In genomic region chr1:168312710-168313447, GRCm38 (mm10) we compare ENCODE assay signal across 15 mouse cellular contexts.
DNase-seq lines count a peak whose midpoint lies in the region; ATAC-seq and TF ChIP-seq lines count a peak whose summit lies in the region.
"Had no signal": no experiment of that assay in that cellular context is flagged by ENCODE, and none has a peak within 500 bp of the region (broad histone marks: within the 10 kb centered on the region; RNA-seq: fewer than 3 reads in every experiment).

No protein-coding gene starts in this region.

- no peak for TF ChIP-seq CTCF in stomach, postnatal 0 days (IDR thresholded peaks at IDR 0.05; ENCODE audit: low read depth)
- TF ChIP-seq CTCF in thymus, adult 2 months (IDR thresholded peaks at IDR 0.05; ENCODE audit: borderline replicate concordance, control insufficient read depth, extremely low read depth, insufficient read depth, low read length, poor library complexity): no peak
- TF ChIP-seq CTCF in lung, adult 2 months (IDR thresholded peaks at IDR 0.05; ENCODE audit: insufficient read depth, low read length): no peak

- no peak overlapping the region for H3K4me3 ChIP-seq in stomach, embryonic 14.5 days (ENCODE audit: low read depth, low read length)
- no peak overlapping the region for H3K4me3 ChIP-seq in stomach, postnatal 0 days (ENCODE audit: low read depth, low read length)
- peak overlapping the region; percentile 40 for H3K4me3 ChIP-seq in erythroblast, embryonic 14.5 days (replicated peaks)
- no peak overlapping the region for H3K4me3 ChIP-seq in liver, embryonic 15.5 days (replicated peaks)
- no peak overlapping the region for H3K4me3 ChIP-seq in midbrain, embryonic 13.5 days (replicated peaks)
- no peak overlapping the region for H3K4me3 ChIP-seq in thymus, adult 2 months (ENCODE audit: control insufficient read depth, insufficient read depth, low read length)
- H3K4me3 ChIP-seq in lung, adult 2 months (replicated peaks; ENCODE audit: extremely low read depth, low read depth, low read length): no peak overlapping the region
- H3K4me3 ChIP-seq: embryonic facial prominence, embryonic 15.5 days; forebrain, embryonic 13.5 days; midbrain, embryonic 15.5 days had no signal

- ATAC-seq in stomach, embryonic 14.5 days (ENCODE audit: insufficient number of reproducible peaks, insufficient read depth, low FRiP score, low read depth): peak; percentile 89; the same call in 1 of the 2 replicates
- no peak for ATAC-seq in stomach, postnatal 0 days (ENCODE audit: low FRiP score, low TSS enrichment)
- peak; percentile 94 for ATAC-seq in liver, embryonic 15.5 days (ENCODE audit: insufficient read depth)
- ATAC-seq in midbrain, embryonic 13.5 days: no peak
- ATAC-seq: forebrain, embryonic 13.5 days; midbrain, embryonic 15.5 days had no signal

- TF ChIP-seq EP300 in stomach, postnatal 0 days (optimal IDR thresholded peaks at IDR 0.05): no peak

- no peak for DNase-seq in stomach, postnatal 0 days (ENCODE audit: low spot score)
- no peak for DNase-seq in thymus, adult 2 months
- no peak for DNase-seq in lung, adult 2 months
- DNase-seq: adrenal gland, postnatal 14 days; cerebellum, postnatal 14 days; embryo, embryonic 11 days; gastrocnemius, postnatal 25 days had no signal

- no peaks in the 10 kb centered on the region for H3K9me3 ChIP-seq in stomach, embryonic 14.5 days (ENCODE audit: control insufficient read depth, low read depth, low read length)
- H3K9me3 ChIP-seq in stomach, postnatal 0 days (ENCODE audit: control insufficient read depth, low read length): no peaks in the 10 kb centered on the region
- no peaks in the 10 kb centered on the region for H3K9me3 ChIP-seq in erythroblast, embryonic 14.5 days (ENCODE audit: control insufficient read depth, low read length)
- no peaks in the 10 kb centered on the region for H3K9me3 ChIP-seq in liver, embryonic 15.5 days (replicated peaks)
- no peaks in the 10 kb centered on the region for H3K9me3 ChIP-seq in midbrain, embryonic 13.5 days
- H3K9me3 ChIP-seq: embryonic facial prominence, embryonic 15.5 days; forebrain, embryonic 13.5 days; midbrain, embryonic 15.5 days had no signal

- no peaks in the 10 kb centered on the region for H3K36me3 ChIP-seq in stomach, embryonic 14.5 days (ENCODE audit: control insufficient read depth, insufficient read depth, low read length)
- no peaks in the 10 kb centered on the region for H3K36me3 ChIP-seq in stomach, postnatal 0 days (ENCODE audit: control insufficient read depth, insufficient read depth, low read length)
- H3K36me3 ChIP-seq in erythroblast, embryonic 14.5 days (ENCODE audit: control insufficient read depth): no peaks in the 10 kb centered on the region
- no peaks in the 10 kb centered on the region for H3K36me3 ChIP-seq in liver, embryonic 15.5 days (replicated peaks)
- H3K36me3 ChIP-seq in midbrain, embryonic 13.5 days: no peaks in the 10 kb centered on the region
- no peaks in the 10 kb centered on the region for H3K36me3 ChIP-seq in thymus, adult 2 months (ENCODE audit: control insufficient read depth, insufficient read depth, low read length)
- H3K36me3 ChIP-seq: embryonic facial prominence, embryonic 15.5 days; G1E; midbrain, embryonic 15.5 days had no signal

- H3K9ac ChIP-seq in stomach, embryonic 14.5 days (replicated peaks; ENCODE audit: low read depth, low read length): no peak overlapping the region
- H3K9ac ChIP-seq in stomach, postnatal 0 days (ENCODE audit: low read length): no peak overlapping the region
- peak overlapping the region; percentile 6; the same call in 1 of the 2 replicates for H3K9ac ChIP-seq in liver, embryonic 15.5 days
- H3K9ac ChIP-seq in midbrain, embryonic 13.5 days (replicated peaks): no peak overlapping the region
- H3K9ac ChIP-seq: embryonic facial prominence, embryonic 15.5 days; forebrain, embryonic 13.5 days; midbrain, embryonic 15.5 days had no signal

- peaks cover 13% of the 10 kb centered on the region; the same call in 1 of the 2 replicates for H3K4me1 ChIP-seq in stomach, embryonic 14.5 days (ENCODE audit: control insufficient read depth, insufficient read depth, low read length)
- no peaks in the 10 kb centered on the region for H3K4me1 ChIP-seq in stomach, postnatal 0 days (replicated peaks; ENCODE audit: control insufficient read depth, insufficient read depth)
- peaks cover 83% of the 10 kb centered on the region for H3K4me1 ChIP-seq in erythroblast, embryonic 14.5 days (ENCODE audit: control insufficient read depth)
- H3K4me1 ChIP-seq in liver, embryonic 15.5 days (replicated peaks): peaks cover 84% of the 10 kb centered on the region
- H3K4me1 ChIP-seq in midbrain, embryonic 13.5 days (replicated peaks): peaks cover 39% of the 10 kb centered on the region
- no peaks in the 10 kb centered on the region for H3K4me1 ChIP-seq in thymus, adult 2 months (replicated peaks; ENCODE audit: control insufficient read depth, insufficient read depth, low read length)
- H3K4me1 ChIP-seq in lung, adult 2 months (ENCODE audit: control insufficient read depth, insufficient read depth, low read length): peaks cover 10% of the 10 kb centered on the region

- H3K4me2 ChIP-seq in stomach, embryonic 14.5 days (replicated peaks; ENCODE audit: low read depth, low read length): no peak overlapping the region
- no peak overlapping the region for H3K4me2 ChIP-seq in stomach, postnatal 0 days (replicated peaks; ENCODE audit: low read depth)
- peak overlapping the region; percentile 55 for H3K4me2 ChIP-seq in liver, embryonic 15.5 days
- H3K4me2 ChIP-seq in midbrain, embryonic 13.5 days (replicated peaks): no peak overlapping the region
- H3K4me2 ChIP-seq: embryonic facial prominence, embryonic 15.5 days; forebrain, embryonic 13.5 days; midbrain, embryonic 15.5 days had no signal

- no peak overlapping the region for H3K27ac ChIP-seq in stomach, embryonic 14.5 days (ENCODE audit: low read length)
- no peak overlapping the region for H3K27ac ChIP-seq in stomach, postnatal 0 days (replicated peaks)
- peak overlapping the region; percentile 92 for H3K27ac ChIP-seq in liver, embryonic 15.5 days (replicated peaks)
- no peak overlapping the region for H3K27ac ChIP-seq in midbrain, embryonic 13.5 days
- H3K27ac ChIP-seq in thymus, adult 2 months (ENCODE audit: control insufficient read depth, insufficient read depth, low read length): no peak overlapping the region
- H3K27ac ChIP-seq: embryonic facial prominence, embryonic 15.5 days; forebrain, embryonic 13.5 days; midbrain, embryonic 15.5 days had no signal

- TF ChIP-seq POLR2A in thymus, adult 2 months (IDR thresholded peaks at IDR 0.05; ENCODE audit: control insufficient read depth, extremely low read depth, insufficient read depth, low read length, poor library complexity): no peak
- no peak for TF ChIP-seq POLR2A in lung, adult 2 months (IDR thresholded peaks at IDR 0.05; ENCODE audit: borderline replicate concordance, extremely low read depth, low read depth, low read length)

- no peaks in the 10 kb centered on the region for H3K27me3 ChIP-seq in stomach, embryonic 14.5 days (ENCODE audit: control insufficient read depth, insufficient read depth, low read length)
- no peaks in the 10 kb centered on the region for H3K27me3 ChIP-seq in stomach, postnatal 0 days (ENCODE audit: control insufficient read depth, insufficient read depth, low read length)
- peaks cover 23% of the 10 kb centered on the region for H3K27me3 ChIP-seq in erythroblast, embryonic 14.5 days (ENCODE audit: control insufficient read depth)
- H3K27me3 ChIP-seq in liver, embryonic 15.5 days: peaks cover 9% of the 10 kb centered on the region; the same call in 1 of the 2 replicates
- no peaks in the 10 kb centered on the region for H3K27me3 ChIP-seq in midbrain, embryonic 13.5 days
- no peaks in the 10 kb centered on the region for H3K27me3 ChIP-seq in thymus, adult 2 months (ENCODE audit: control insufficient read depth, insufficient read depth, low read length)
- H3K27me3 ChIP-seq: embryonic facial prominence, embryonic 15.5 days; forebrain, embryonic 13.5 days; midbrain, embryonic 15.5 days had no signal

- WGBS in stomach, embryonic 14.5 days: 84% methylated on average over 7 of the region's 7 CpGs
- WGBS in stomach, postnatal 0 days: 74% methylated on average over 7 of the region's 7 CpGs
- 46% methylated on average over 7 of the region's 7 CpGs for WGBS in liver, embryonic 15.5 days (ENCODE audit: insufficient replicate concordance)
- 90% methylated on average over 7 of the region's 7 CpGs for WGBS in midbrain, embryonic 13.5 days
- WGBS in thymus, adult 2 months: 91% methylated on average over 7 of the region's 7 CpGs
- WGBS in lung, adult 2 months: 79% methylated on average over 7 of the region's 7 CpGs

Comparison
In these comparisons a context has a peak if more than half of its experiments do, and no peak if none do; other contexts are left out.
1. ATAC-seq: peak in stomach, embryonic 14.5 days (single experiment) and liver, embryonic 15.5 days (single experiment); none in stomach, postnatal 0 days (single experiment) and midbrain, embryonic 13.5 days (single experiment).